Mouse (Mus musculus) monocyte, adult 5-6 weeks (primary cell): ENCODE data around the gene Dpf1. TPM values are rescaled to one million over a fixed set of nuclear protein-coding genes. Genes with fewer than 3 reads are reported as not detected.

ENCODE experiments used
- ATAC-seq: fragments of 153-309, 156-312 bp; replicated peaks from 2 replicates; pipeline ENCODE4 v1.8.0; 2017; ENCODE audit warnings: mild to moderate bottlenecking; ENCODE audit not compliant: low TSS enrichment, insufficient number of reproducible peaks, severe bottlenecking, poor library complexity, low FRiP score
- total RNA-seq: library from RNA; stranded (forward); fragments of 200-1000, 200-491, 200-594 nt; gene quantifications from 3 replicates; pipeline ENCODE4 v1.2.3, GENCODE M21; 2017

The Dpf1 gene
- total RNA-seq, 1 experiment from 2014 or later: not detected

DNA sequence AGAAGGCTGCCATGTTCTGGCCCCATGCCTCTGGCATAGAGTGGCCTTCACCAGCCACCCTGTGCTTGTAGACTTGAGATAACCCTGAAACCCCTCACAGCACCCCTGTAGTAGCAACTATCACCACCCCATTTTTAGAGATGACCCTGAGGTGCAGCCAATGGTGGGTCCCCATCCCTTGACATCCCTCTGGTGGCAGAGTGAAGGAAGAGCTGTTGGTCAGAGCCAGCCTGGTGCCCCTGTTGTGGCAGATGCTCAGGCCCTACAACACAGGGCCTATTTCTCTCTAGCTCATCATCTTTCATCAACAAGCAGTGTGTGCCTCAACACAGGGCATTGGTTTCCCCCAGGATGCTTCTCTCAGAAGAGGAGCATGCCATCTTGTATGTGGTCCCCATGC is 31.5 kb downstream of the Dpf1 start:
- ATAC-seq: no peak

DNA sequence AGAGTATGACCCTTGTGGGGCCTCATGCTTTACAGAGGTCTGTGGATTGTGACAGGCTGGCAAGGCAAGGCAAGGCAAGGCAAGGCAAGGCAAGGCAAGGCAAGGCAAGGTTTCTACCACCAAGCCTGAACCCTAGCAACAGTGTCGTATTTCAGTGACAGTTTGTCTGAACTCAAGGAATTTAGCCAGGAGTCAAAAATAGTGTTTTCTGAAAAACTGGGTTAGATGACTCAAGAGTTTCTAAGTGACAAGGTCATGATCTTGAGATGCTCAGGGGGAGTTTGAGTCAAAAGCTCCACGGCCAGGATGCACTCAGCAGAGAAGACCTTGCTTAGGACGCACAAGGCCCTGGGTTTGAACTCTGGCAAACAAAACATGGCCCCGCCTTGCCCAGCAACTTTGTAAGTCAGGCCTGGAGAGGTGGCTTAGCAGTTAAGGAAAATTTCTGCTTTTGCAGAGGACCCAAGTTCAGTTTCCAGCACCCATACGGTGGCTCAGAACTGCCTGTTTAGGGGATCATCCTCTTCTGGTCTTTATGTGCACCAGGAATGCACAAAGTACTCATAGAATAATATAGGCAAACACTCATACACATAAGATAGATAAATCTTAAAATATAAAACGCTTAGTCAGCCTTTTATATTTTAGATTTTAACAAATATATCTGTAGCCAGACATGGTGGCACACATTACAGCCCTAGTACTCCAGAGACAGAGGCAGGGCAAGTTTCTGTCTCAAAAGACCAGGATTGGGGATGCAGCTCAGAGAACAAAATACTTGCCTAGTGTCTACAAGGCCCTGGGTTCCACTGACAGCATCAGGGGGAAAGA is 32.3 kb downstream of the Dpf1 start:
- no peak for ATAC-seq

DNA sequence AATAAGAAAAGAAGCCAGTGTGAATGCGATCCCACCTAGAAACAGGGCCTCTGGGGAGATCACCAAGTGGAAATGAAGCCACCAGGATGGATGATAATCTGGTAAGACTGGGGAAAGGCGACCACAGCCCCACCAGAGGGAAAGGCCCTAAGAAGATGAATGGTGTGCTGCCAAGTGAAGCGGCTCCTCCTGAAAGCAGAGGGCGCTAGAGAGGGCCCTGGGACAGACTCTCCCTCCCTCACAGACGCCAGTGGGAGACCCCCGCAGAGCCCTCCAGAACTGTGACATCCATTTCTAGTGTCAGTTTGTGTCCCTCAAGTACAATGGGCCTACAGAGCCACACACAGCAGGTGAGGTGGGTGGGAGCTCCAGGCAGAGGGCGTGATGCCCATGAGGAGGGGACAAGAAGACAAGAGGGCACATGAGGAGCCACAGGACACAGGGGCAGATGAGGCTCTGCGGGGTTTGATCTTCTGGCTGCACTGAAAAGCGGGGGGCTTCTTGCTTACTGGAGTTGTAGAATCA is 33.1 kb downstream of the Dpf1 start:
- no peak for ATAC-seq

DNA sequence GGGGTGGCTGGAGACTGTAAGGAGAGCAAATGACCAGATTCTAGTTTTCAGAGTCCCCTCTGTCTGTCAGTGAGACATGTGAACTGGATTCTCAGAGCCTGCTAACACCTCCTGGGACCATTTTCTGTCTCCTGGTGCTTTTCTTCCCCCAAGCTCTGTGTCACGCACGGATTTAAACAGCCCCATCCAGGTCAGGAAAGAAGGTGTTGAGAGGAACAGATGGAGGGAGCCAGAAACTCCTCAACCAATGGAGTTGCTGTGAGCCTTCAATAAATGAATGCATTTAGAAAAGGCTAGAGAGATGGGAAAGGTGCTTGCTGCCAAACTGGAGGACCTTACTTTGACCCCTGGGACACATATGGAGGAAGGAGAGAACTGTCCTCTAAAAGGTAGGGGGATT is 34.0 kb downstream of the Dpf1 start:
- ATAC-seq: no peak

DNA sequence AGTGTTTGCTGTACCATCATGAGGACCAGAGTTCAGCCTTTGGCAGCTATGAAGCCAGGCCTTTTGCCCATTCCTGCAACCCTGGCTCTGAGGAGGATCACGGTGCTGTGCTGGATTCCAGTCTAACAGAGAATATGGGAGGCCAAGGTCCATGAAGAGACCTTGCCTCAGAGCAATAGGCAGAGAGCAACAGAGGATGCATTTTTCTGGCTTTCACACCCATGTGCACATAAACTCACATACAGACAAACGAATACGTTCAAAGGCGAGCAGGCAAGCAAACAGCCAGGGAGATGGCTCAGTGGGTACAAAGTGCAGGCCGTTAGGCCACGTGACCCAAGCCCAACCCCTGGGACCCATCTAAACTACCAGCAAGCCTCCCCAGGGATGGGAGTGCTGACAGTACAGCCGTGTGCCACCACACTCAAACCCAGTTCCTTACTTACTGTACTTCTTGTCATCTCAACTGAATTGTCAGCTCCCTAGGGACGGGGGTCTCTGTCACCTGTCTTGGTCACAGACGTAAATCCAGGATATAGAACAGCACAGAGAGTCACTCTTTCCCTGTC is 34.7 kb downstream of the Dpf1 start:
- ATAC-seq: no peak

DNA sequence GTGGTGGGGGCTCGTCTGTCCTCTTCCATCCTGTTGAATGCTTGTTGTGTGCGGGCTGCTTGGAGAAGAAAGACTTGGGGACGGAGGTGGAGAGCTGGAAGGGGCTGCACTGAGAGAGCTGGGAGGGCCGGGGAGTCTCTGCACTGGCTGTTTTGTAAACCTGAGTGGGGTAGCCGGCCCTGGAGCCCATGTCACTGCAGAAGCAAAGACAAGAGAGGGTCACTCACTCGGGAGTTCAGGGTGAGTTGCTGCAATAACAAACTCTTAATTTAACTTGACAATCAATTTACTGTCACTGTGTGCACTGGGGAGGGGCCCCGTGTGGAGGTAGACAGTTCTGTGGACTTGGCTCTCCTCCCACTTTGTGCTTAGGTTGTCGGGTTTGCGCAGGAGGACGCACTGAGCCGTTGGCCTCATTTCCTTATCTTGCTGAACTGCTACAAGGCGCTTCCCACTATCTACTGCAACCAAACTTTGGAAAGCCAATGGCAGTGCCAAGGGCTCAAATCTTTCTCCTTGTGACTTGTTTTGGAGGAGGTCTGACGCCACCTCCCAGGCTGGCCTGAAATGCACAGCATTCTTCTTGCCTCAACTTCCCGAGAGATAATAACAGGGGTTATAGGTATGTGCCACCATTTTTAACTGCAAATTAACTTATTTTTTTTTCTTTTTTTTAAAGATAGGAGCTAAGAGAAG is 35.4 kb downstream of the Dpf1 start:
- ATAC-seq: no peak

DNA sequence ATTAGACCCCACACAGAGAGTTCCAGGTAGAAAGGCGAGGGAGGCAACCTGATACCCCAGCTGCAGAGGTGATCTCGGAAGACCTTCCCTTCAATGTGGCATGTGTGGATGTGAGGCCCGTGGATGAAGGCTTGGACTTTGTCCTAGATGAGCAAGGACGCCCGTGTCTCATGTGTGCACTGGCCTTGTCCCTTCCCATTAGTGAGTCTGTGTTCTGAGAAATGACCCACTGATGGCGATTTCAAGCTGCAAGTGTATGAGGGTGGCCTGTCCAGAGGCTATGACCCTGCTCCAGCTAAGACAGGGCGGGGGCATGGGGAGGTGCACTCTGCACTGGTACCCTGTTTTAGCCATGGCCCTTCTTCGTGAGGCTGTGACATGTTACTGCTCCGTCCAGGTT is 36.5 kb downstream of the Dpf1 start:
- ATAC-seq: no peak

DNA sequence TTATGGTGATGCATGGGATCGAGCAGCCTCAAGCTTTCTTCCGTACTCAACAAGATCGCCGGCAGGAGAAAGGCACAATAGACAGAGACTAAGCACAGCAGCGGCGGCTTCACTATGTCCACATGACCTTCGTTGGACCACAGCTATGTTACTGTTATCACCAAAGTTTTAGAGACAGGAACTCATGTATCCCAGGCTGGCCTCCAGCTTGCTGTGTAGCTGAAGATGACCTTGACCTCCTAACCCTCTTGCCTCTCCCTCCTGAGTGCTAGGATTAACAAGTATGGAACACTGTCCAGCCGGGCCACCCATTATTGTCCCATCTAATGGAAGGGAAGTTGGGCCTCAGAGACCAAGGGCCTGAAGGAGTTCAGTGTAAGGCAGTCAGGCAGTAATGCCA is 37.1 kb downstream of the Dpf1 start:
- no peak for ATAC-seq

DNA sequence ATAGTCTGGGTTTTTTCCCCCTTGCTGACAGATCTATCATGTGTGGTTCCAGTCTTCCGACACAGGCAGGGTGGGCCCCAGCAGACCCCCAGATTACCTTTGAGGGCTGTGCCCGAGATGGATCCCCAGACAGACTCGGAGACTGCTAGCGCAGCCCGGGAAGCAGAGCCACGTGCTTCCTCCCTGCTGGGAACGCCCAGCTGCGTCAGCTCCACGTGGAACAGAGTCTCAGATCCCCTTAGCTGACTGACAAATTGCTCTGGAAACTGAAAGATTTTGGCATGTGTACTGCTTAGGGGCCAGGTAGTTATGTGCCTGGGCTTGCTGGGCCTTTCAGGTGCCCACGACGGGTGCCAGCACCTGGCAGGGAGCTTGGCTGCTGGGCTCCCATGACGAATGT is 38.0 kb downstream of the Dpf1 start:
- ATAC-seq: no peak

DNA sequence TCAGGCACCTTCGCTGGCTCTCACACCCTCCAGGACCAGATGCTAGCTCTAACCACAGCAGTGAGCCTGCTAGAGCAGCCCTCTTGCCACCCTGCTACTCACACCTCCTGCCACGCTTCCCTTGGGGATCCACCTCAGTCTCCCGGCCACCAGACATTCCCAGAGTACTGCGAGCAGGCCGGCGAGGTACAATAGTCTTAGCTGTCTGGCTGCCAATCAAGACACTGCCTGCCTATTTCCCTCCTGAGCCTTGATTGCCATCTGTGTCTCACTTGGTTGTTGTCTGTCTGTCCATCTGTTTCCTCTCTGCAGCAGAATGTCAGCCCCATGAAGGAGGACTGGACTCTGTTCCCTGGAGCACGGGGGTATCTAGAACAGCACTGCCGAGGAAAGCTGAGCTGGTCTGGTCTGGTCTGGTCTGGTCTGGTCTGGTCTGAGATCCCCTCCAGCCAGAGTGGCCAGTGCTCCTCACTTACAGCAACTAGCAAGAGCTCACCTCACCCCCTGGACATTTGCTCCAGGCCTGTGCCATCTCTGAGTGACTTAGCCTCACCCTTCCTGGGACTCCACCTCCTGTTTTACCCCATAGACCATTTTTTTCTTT is 38.8 kb downstream of the Dpf1 start:
- ATAC-seq: no peak

DNA sequence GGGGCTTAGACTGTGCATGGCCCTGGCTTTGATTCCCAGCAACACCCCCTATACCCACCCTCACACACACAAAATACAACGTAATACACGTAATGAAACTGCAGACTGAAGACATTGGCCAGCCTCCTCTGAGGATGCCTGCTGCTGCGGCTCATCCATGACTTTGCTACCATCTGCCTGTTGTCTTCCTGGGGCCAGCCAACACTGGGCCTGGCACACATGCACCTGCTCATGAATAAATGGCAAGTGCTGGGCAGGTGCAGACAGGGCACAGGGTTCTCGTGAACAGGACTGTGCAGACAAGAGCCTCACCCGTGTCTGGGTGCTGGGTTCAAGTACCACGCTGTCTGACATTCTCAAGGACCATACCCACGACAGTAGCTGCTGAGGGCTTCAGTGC is 40.0 kb downstream of the Dpf1 start:
- no peak for ATAC-seq

DNA sequence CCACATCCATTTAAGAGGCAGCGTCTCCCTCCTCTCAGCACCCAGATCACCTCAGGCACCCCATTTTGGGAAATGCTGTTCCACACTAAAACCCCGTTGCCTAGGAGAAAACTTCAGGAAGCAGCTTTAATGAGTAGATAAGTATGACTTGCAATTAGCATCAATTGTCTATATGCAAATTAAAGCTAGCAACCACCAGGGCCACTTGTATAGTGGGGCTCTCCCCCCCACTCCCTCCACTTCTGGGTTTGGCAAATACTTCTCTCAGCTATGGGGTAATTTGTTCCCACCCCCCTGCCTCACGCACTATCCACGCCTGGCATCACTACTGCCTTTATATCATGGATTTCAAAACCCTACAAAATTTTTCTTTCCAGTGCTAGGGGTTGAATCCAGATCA is 41.8 kb downstream of the Dpf1 start:
- ATAC-seq: no peak

DNA sequence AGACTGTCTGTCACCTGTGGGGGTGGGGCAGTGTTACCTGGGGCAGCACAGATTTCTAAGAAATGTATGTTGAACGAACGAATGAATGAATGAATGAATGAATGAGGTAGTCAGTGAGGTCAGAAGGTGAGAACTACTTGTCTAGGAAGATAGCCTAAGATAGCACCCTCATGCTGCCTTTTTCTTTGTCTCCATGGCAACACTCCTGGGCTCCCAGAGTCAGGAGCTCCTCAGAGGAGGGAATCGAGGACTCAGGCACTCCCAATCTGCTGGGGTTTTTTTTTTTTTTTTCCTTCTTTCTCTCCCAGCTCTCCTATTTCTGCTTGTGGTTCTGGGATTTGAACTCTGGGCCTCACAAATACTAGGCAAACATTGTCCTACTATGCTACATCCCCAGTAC is 42.5 kb downstream of the Dpf1 start:
- ATAC-seq: no peak

DNA sequence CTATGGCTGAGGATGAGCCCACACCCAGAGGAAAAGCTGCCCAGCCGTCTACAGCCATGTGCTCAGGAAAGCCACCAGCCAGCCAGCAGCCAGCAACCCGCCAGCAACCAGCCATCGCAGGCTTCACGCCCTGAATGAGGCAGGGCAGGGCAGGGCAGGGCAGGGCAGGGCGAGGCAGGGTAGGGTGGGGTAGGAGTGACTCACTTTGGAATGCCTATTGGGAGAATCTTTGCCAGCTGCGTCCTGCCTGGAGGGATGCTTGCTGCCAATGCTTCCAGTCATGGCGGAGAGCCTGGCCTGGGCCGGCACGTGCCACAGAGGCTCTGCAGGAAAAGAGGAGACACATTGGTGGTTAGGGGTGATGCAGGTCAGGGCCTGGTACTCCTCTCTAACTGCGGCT is 46.7 kb downstream of the Dpf1 start:
- ATAC-seq: no peak

DNA sequence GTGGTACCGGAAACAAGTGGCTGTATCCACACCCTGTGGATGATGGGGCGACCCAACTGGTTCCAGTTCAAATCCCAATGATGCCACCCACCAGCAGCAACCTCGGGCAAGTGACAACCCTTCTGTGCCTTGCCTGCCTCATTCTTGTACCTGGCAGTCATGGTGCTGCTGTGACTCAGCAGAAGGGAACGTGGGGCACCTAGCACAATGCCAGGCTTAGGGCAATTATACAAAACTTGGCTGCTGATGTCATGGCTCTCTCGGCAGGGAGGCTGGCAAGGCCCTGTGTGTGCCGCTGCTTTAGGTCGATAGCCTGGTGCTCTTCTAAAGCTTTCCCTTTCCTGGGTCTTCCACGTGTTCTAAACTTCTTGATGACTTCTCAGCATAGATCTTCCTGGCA is 48.5 kb downstream of the Dpf1 start:
- no peak for ATAC-seq

DNA sequence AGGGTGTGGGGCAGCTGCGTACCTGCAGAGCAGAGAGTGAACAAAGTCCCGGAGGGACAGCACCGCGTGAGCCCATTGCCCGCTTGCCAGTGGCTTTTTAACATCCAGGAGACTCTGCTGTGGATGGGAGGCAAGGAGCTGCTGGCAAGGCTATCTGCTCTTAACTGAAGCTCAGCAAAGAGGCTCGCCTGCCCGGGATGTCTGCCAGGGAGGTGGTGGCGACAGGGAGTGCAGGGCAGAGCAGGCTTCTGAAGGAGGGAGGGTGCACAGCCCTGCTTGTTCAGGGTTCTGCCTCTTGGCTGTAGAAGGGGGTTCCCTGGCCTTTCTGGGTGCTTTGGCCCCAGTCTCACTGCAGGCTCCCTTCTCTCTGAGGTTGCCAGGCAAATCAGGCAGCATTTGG is 50.4 kb downstream of the Dpf1 start:
- ATAC-seq: no peak

DNA sequence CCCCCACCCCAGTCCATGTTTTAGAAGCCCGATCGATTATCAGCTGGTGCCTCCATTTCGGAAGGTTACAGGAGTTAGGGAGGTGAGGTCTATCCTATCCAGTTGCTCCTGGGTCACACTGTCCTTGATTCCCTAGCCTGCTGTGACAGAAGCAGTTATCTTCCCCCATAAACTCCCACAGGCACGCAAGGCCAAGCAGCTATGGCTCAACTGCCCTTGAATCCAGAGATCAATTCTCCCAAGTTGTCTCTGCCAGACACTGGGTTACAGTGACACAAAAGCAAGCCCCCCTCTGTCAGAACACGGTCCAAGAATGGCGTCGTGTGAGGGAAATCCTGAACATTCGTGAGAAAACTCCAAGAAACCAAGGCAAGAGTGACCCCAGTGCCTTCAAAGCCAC is 51.7 kb downstream of the Dpf1 start:
- no peak for ATAC-seq

DNA sequence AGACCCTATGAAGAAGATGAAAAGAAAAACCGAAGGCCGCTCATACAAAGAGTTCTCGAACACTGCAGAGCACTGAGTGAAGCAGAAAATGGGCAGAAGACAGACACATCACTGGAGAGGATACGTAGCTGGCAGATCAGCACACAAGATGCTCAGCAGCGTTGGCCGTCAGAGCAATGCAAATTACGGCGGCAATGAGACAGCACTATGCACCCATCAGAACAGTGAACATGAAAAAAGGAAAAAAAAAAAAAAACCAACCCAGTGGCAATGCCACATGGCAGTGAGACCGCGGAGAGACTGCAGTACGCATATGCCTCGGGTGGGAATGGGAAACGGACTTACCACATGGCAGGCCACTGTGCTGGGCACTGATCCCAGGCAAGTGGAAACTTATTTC is 57.7 kb downstream of the Dpf1 start:
- ATAC-seq: no peak

DNA sequence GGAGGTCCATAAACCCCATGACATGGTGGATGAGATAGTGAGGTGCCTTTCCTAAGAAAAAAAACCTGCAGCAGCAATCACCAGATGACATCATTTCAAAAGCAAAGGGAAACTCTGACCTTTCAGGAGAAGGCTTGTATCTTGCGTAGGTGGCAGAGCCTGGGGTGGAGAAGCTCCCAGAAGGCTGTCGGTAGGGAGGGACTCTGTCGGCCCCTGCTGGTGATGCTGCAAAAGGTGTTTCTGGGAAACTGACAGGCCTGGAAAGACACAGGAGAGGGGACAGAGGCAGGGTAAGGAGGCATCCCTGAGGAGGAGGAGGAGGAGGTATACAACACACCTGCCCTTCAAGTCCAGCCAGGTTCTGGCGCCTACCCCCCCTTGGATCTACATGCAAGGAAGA is 60.3 kb downstream of the Dpf1 start:
- no peak for ATAC-seq
